Mouse (Mus musculus) midbrain, embryonic 15.5 days (tissue): Measurements from ENCODE around the gene Snx1. TPM values are rescaled to one million over a fixed set of nuclear protein-coding genes. Genes with fewer than 3 reads are reported as not detected.

Experiments used
- ATAC-seq: fragments of 200-750 bp; cut with Nextera tagmentation; replicated peaks from 2 replicates; pipeline ENCODE4 v1.8.0; 2017; ENCODE audit warnings: moderate TSS enrichment
- H3K27ac ChIP-seq: fragments of 300-500 bp; sonication (generic); 2 replicates; pipeline ENCODE4 v1.5.1; 2015; ENCODE audit warnings: mild to moderate bottlenecking, inconsistent platforms
- H3K27me3 ChIP-seq: fragments of 300-500 bp; sonication (generic); replicated peaks from 2 replicates; pipeline ENCODE4 v1.6.1; 2015; ENCODE audit warnings: inconsistent platforms
- H3K36me3 ChIP-seq: fragments of 300-500 bp; sonication (generic); replicated peaks from 2 replicates; pipeline ENCODE4 v1.6.1; 2015; ENCODE audit warnings: inconsistent platforms
- H3K4me1 ChIP-seq: fragments of 300-500 bp; sonication (generic); 2 replicates; pipeline ENCODE4 v1.6.1; 2015; ENCODE audit warnings: inconsistent platforms
- H3K4me2 ChIP-seq: fragments of 300-500 bp; sonication (generic); 2 replicates; pipeline ENCODE4 v1.6.1; 2015; ENCODE audit warnings: inconsistent platforms, mild to moderate bottlenecking, moderate library complexity
- H3K4me3 ChIP-seq: fragments of 300-500 bp; sonication (generic); 2 replicates; pipeline ENCODE4 v1.5.1; 2015; ENCODE audit warnings: mild to moderate bottlenecking, inconsistent platforms
- H3K9ac ChIP-seq: fragments of 300-500 bp; sonication (generic); 2 replicates; pipeline ENCODE4 v1.6.1; 2015; ENCODE audit warnings: mild to moderate bottlenecking, inconsistent platforms
- H3K9me3 ChIP-seq: fragments of 300-500 bp; sonication (generic); 2 replicates; pipeline ENCODE4 v1.6.1; 2016; ENCODE audit warnings: inconsistent platforms
- WGBS: fragments of 180-500 bp; shearing (Covaris S2); methylation state at CpG from one replicate; pipeline ENCODE4 v1.1.7; 2015; ENCODE audit warnings: mixed read lengths; 5-methylcytosine and 5-hydroxymethylcytosine counted together
- polyA plus RNA-seq: library from polyadenylated mRNA; unstranded; fragments of >200 nt; fragmentation: Nextera tagmentation; extraction: Ambion mirVana; gene quantifications from 2 replicates; pipeline ENCODE4 v1.2.1, GENCODE M21; 2015

The Snx1 gene
- polyA plus RNA-seq, 1 experiment from 2014 or later = 75.5 TPM

- H3K4me3 ChIP-seq = peak overlapping the region; percentile 69
- H3K36me3 ChIP-seq = no peaks in the 10 kb centered on the region
- H3K4me2 ChIP-seq = peak overlapping the region; percentile 58
- peaks cover 53% of the 10 kb centered on the region for H3K4me1 ChIP-seq
- H3K9me3 ChIP-seq = no peaks in the 10 kb centered on the region
- peak; percentile 98 for ATAC-seq
- peak overlapping the region; percentile 75 for H3K9ac ChIP-seq
- 9% methylated on average over 33 of the region's 33 CpGs for WGBS
- peak overlapping the region; percentile 86 for H3K27ac ChIP-seq
- H3K27me3 ChIP-seq = no peaks in the 10 kb centered on the region
Measured at GRCm38 (mm10) chr9:66124681-66125542, 1.5 kb downstream of the Snx1 start.

GRCm38 (mm10) chr9:66124111-66124531 is 2.3 kb downstream of the Snx1 start:
- H3K4me3 ChIP-seq = peak overlapping the region; percentile 69
- peak overlapping the region; percentile 86 for H3K27ac ChIP-seq
- peak; percentile 34 for ATAC-seq
- H3K36me3 ChIP-seq = no peaks in the 10 kb centered on the region
- peak overlapping the region; percentile 58 for H3K4me2 ChIP-seq
- no peaks in the 10 kb centered on the region for H3K27me3 ChIP-seq
- no peaks in the 10 kb centered on the region for H3K9me3 ChIP-seq
- peaks cover 55% of the 10 kb centered on the region for H3K4me1 ChIP-seq
- H3K9ac ChIP-seq = peak overlapping the region; percentile 75
- 1% methylated on average over 12 of the region's 12 CpGs for WGBS

GRCm38 (mm10) chr9:66123648-66124047 is 2.7 kb downstream of the Snx1 start:
- no peak for ATAC-seq
- no peaks in the 10 kb centered on the region for H3K9me3 ChIP-seq
- peak overlapping the region; percentile 86 for H3K27ac ChIP-seq
- peak overlapping the region; percentile 69 for H3K4me3 ChIP-seq
- H3K36me3 ChIP-seq = no peaks in the 10 kb centered on the region
- peak overlapping the region; percentile 75 for H3K9ac ChIP-seq
- peaks cover 55% of the 10 kb centered on the region for H3K4me1 ChIP-seq
- no peaks in the 10 kb centered on the region for H3K27me3 ChIP-seq
- H3K4me2 ChIP-seq = peak overlapping the region; percentile 58
- WGBS = 16% methylated on average over 5 of the region's 5 CpGs

GRCm38 (mm10) chr9:66121421-66121820 is 5.0 kb downstream of the Snx1 start:
- no peak for ATAC-seq

GRCm38 (mm10) chr9:66120945-66121344 is 5.4 kb downstream of the Snx1 start:
- no peak overlapping the region for H3K9ac ChIP-seq
- no peaks in the 10 kb centered on the region for H3K9me3 ChIP-seq
- ATAC-seq = no peak
- no peak overlapping the region for H3K27ac ChIP-seq
- H3K36me3 ChIP-seq = no peaks in the 10 kb centered on the region
- no peaks in the 10 kb centered on the region for H3K27me3 ChIP-seq
- 58% methylated on average over 3 of the region's 3 CpGs for WGBS
- H3K4me1 ChIP-seq = peaks cover 44% of the 10 kb centered on the region
- no peak overlapping the region for H3K4me2 ChIP-seq
- no peak overlapping the region for H3K4me3 ChIP-seq

More at GRCm38 (mm10) chr9:66121421-66121820, 5.0 kb downstream of the Snx1 start:
- no peak overlapping the region for H3K27ac ChIP-seq
- no peaks in the 10 kb centered on the region for H3K27me3 ChIP-seq
- H3K4me1 ChIP-seq = peaks cover 48% of the 10 kb centered on the region
- H3K4me3 ChIP-seq = no peak overlapping the region
- H3K9me3 ChIP-seq = no peaks in the 10 kb centered on the region
- no peak overlapping the region for H3K9ac ChIP-seq
- H3K4me2 ChIP-seq = no peak overlapping the region
- H3K36me3 ChIP-seq = no peaks in the 10 kb centered on the region

- Histone ChIP-seq H3K27ac (no peak overlapping the region), H3K9me3 (no peaks in the 10 kb centered on the region), H3K9ac (no peak overlapping the region), H3K36me3 (no peaks in the 10 kb centered on the region), H3K4me3 (no peak overlapping the region), H3K4me1 (peaks cover 36% of the 10 kb centered on the region), H3K4me2 (no peak overlapping the region), H3K27me3 (no peaks in the 10 kb centered on the region)
- no peak for ATAC-seq
- WGBS = 89% methylated on average over 4 of the region's 4 CpGs
Measured at GRCm38 (mm10) chr9:66120106-66120505, 6.3 kb downstream of the Snx1 start.

GRCm38 (mm10) chr9:66119498-66119897 is 6.9 kb downstream of the Snx1 start:
- no peaks in the 10 kb centered on the region for H3K27me3 ChIP-seq
- H3K4me3 ChIP-seq = no peak overlapping the region
- H3K9me3 ChIP-seq = no peaks in the 10 kb centered on the region
- ATAC-seq = no peak
- H3K36me3 ChIP-seq = no peaks in the 10 kb centered on the region
- peaks cover 34% of the 10 kb centered on the region for H3K4me1 ChIP-seq
- no peak overlapping the region for H3K9ac ChIP-seq
- no peak overlapping the region for H3K27ac ChIP-seq
- H3K4me2 ChIP-seq = no peak overlapping the region
- 93% methylated on average over 2 of the region's 2 CpGs for WGBS

GRCm38 (mm10) chr9:66116890-66117289 is 9.5 kb downstream of the Snx1 start:
- no peak overlapping the region for H3K9ac ChIP-seq
- 54% methylated on average over 8 of the region's 8 CpGs for WGBS
- ATAC-seq = no peak

GRCm38 (mm10) chr9:66114341-66114740 is 12.0 kb downstream of the Snx1 start:
- H3K4me1 ChIP-seq = peaks cover 9% of the 10 kb centered on the region; the same call in 1 of the 2 replicates
- no peak for ATAC-seq
- H3K9ac ChIP-seq = no peak overlapping the region
- H3K36me3 ChIP-seq = 0 out of 2 replicates have a peak, but pooled peaks cover 3% of the 10 kb centered on the region
- no peak overlapping the region for H3K4me2 ChIP-seq
- no peaks in the 10 kb centered on the region for H3K9me3 ChIP-seq
- H3K4me3 ChIP-seq = no peak overlapping the region
- H3K27ac ChIP-seq = no peak overlapping the region
- 94% methylated on average over 3 of the region's 3 CpGs for WGBS
- no peaks in the 10 kb centered on the region for H3K27me3 ChIP-seq

More at GRCm38 (mm10) chr9:66116890-66117289, 9.5 kb downstream of the Snx1 start:
- Histone ChIP-seq H3K9me3 (no peaks in the 10 kb centered on the region), H3K36me3 (no peaks in the 10 kb centered on the region), H3K4me2 (no peak overlapping the region), H3K27ac (no peak overlapping the region), H3K27me3 (no peaks in the 10 kb centered on the region), H3K4me3 (no peak overlapping the region), H3K4me1 (peaks cover 17% of the 10 kb centered on the region)

- Histone ChIP-seq H3K9ac (no peak overlapping the region), H3K4me3 (no peak overlapping the region), H3K27me3 (no peaks in the 10 kb centered on the region), H3K36me3 (peaks cover 11% of the 10 kb centered on the region; the same call in 1 of the 2 replicates), H3K27ac (peak overlapping the region; percentile 7; the same call in 1 of the 2 replicates), H3K9me3 (no peaks in the 10 kb centered on the region), H3K4me1 (peaks cover 5% of the 10 kb centered on the region; the same call in 1 of the 2 replicates), H3K4me2 (no peak overlapping the region)
- 17% methylated on average over 8 of the region's 8 CpGs for WGBS
- no peak for ATAC-seq
Measured at GRCm38 (mm10) chr9:66110611-66111379, 15.6 kb downstream of the Snx1 start.

- no peak overlapping the region for H3K9ac ChIP-seq
- peaks cover 16% of the 10 kb centered on the region; the same call in 1 of the 2 replicates for H3K36me3 ChIP-seq
- no peak for ATAC-seq
- no peak overlapping the region for H3K4me3 ChIP-seq
- H3K27me3 ChIP-seq = no peaks in the 10 kb centered on the region
- H3K27ac ChIP-seq = peak overlapping the region; percentile 38; the same call in 1 of the 2 replicates
- H3K4me1 ChIP-seq = peaks cover 5% of the 10 kb centered on the region; the same call in 1 of the 2 replicates
- H3K9me3 ChIP-seq = no peaks in the 10 kb centered on the region
- H3K4me2 ChIP-seq = no peak overlapping the region
- 37% methylated on average over 8 of the region's 8 CpGs for WGBS
Measured at GRCm38 (mm10) chr9:66110126-66110525, 16.3 kb downstream of the Snx1 start.

- Histone ChIP-seq H3K4me3 (no peak overlapping the region), H3K9ac (no peak overlapping the region), H3K27ac (no peak overlapping the region), H3K4me2 (no peak overlapping the region), H3K36me3 (peaks cover 22% of the 10 kb centered on the region; the same call in 1 of the 2 replicates), H3K27me3 (no peaks in the 10 kb centered on the region), H3K9me3 (no peaks in the 10 kb centered on the region), H3K4me1 (peaks cover 5% of the 10 kb centered on the region; the same call in 1 of the 2 replicates)
- no peak for ATAC-seq
- WGBS = 97% methylated on average over 1 of the region's 1 CpGs
Measured at GRCm38 (mm10) chr9:66109574-66109973, 16.8 kb downstream of the Snx1 start.
